Mouse (Mus musculus): ENCODE measurements at regions not wholly inside any gene's neighbourhood (a gene's known extent, or its start where the extent isn't known, plus 50 kb on each side); places are given as distances from the start of the nearest gene placed in this dataset.

DNA sequence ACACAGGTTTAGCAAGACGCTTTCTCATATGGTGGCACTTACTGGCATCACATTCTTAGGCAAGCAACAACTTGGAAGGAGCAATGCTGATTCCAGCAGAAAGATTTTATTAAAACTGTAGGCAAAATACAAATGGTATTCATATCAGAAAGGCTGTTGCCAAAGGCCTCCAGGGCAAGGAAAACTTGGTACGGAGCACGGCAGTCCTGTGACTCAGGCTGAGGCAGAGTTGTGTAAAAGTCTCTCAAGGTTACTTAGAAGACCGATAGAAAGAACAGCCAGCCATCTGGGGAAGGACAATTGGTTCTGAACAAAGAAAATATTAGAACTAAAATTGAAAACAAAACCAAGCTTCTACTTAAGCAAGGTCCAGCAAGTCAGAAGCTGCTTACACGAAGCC, 201.2 kb downstream of the Col12a1 start:
- TF ChIP-seq POLR2A (IDR thresholded peaks at IDR 0.05; ENCODE audit: low read depth, low read length) (no peak), CTCF (IDR thresholded peaks at IDR 0.05; ENCODE audit: borderline replicate concordance, insufficient read depth, low read length) (no peak)

Data from embryonic fibroblast, embryonic 13.5 days (primary cell).